Mouse (Mus musculus): ENCODE data around the gene N4bp2. TPM values are rescaled to one million over a fixed set of nuclear protein-coding genes. Genes with fewer than 3 reads are reported as not detected.

Gene N4bp2
- polyA plus RNA-seq, 1 experiment from 2014 or later, result 40.1 TPM

DNA sequence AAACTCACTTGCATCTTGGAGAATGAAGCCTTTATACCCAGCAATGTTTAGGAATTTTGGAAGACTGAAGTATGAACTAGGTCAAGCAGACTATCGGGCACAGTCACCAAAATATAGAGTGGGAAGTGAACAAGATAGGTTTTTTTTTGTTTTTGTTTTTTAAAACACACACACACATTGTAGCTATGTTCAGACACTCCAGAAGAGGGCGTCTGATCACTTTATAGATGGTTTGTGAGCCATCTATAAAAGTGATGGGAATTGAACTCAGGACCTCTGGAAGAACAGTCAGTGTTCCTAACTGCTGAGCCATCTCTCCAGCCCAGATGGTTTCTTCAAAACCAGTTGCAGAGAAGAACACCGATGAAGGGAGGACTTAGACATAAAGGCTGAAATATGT, 69.8 kb downstream of the N4bp2 start:
- no peak for DNase-seq (ENCODE audit: low spot score, missing footprints)
- Histone ChIP-seq H3K9me3 (ENCODE audit: control insufficient read depth, low read length) (no peaks in the 10 kb centered on the region), H3K27me3 (ENCODE audit: control insufficient read depth, insufficient read depth, low read length) (no peaks in the 10 kb centered on the region), H3K36me3 (ENCODE audit: control insufficient read depth, insufficient read depth, low read length) (no peaks in the 10 kb centered on the region), H3K4me1 (ENCODE audit: control insufficient read depth, insufficient read depth, low read length) (no peaks in the 10 kb centered on the region), H3K4me3 (ENCODE audit: low read depth, low read length) (no peak overlapping the region), H3K4me2 (no peak overlapping the region), H3K27ac (ENCODE audit: low read depth, low read length) (no peak overlapping the region), H3K9ac (ENCODE audit: low read length) (no peak overlapping the region)
- 76% methylated on average over 3 of the region's 3 CpGs for WGBS
- no peak for ATAC-seq (ENCODE audit: low FRiP score)

DNA sequence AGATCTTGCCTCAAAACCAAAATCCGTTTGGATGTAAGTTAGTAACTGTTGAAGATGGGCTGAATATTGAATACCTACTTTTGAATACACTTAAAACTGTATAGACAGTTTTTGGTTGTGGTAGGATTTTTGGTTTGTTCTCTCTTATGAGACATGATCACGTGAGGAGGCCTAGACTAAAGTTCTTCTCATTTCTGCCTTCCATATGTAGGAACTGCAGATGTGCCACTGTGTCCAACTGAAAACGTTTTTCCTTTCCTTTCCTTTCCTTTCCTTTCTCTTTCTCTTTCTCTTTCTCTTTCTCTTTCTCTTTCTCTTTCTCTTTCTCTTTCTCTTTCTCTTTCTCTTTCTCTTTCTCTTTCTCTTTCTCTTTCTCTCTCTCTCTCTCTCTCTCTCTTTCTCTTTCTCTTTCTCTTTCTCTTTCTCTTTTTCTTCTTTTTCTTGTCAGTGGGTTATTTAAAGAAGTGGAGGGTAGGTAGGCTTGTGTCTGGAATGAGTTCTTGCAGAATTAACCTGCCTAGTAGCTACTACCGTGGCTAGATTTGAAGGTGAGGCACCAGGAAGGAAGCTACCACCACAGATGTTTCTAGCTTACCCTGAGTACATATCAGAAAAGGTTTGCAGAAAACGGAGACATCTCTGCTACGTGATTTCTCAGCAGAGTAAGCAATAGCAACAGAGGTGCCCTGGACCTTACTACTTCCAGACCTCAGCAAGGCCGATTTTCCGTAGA, 70.6 kb downstream of the N4bp2 start:
- ATAC-seq (ENCODE audit: low FRiP score) (no peak), DNase-seq (ENCODE audit: low spot score, missing footprints) (no peak)
- H3K9ac ChIP-seq (ENCODE audit: low read length), result no peak overlapping the region
- H3K4me2 ChIP-seq, result no peak overlapping the region
- no peaks in the 10 kb centered on the region for H3K36me3 ChIP-seq (ENCODE audit: control insufficient read depth, insufficient read depth, low read length)
- H3K4me1 ChIP-seq (ENCODE audit: control insufficient read depth, insufficient read depth, low read length), result no peaks in the 10 kb centered on the region
- H3K9me3 ChIP-seq (ENCODE audit: control insufficient read depth, low read length), result no peaks in the 10 kb centered on the region
- no peak overlapping the region for H3K4me3 ChIP-seq (ENCODE audit: low read depth, low read length)
- H3K27me3 ChIP-seq (ENCODE audit: control insufficient read depth, insufficient read depth, low read length), result no peaks in the 10 kb centered on the region
- H3K27ac ChIP-seq (ENCODE audit: low read depth, low read length), result no peak overlapping the region
- 88% methylated on average over 8 of the region's 8 CpGs for WGBS

DNA sequence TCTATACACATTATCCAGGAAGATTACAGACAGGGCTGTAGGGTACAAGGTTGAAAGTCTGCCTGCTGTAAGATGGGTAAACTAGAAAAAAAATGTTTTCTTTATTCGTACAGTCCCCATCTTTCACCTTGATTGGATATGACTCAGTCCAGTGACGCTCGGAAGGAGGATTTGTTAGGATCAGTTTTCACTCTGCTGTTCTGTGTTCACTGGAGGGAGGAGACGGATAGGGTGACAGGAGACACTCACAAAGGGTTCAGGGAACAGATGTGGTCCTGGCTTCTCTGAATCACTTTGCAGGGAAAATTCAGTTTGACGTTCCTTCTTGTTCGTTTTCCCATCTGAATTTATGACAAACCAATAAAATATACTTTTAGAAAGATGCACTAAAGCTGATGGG, 74.7 kb downstream of the N4bp2 start:
- Histone ChIP-seq H3K36me3 (ENCODE audit: control insufficient read depth, insufficient read depth, low read length) (no peaks in the 10 kb centered on the region), H3K27me3 (ENCODE audit: control insufficient read depth, insufficient read depth, low read length) (no peaks in the 10 kb centered on the region), H3K4me2 (no peak overlapping the region), H3K4me1 (ENCODE audit: control insufficient read depth, insufficient read depth, low read length) (no peaks in the 10 kb centered on the region), H3K4me3 (ENCODE audit: low read depth, low read length) (no peak overlapping the region), H3K9me3 (ENCODE audit: control insufficient read depth, low read length) (no peaks in the 10 kb centered on the region), H3K27ac (ENCODE audit: low read depth, low read length) (no peak overlapping the region), H3K9ac (ENCODE audit: low read length) (no peak overlapping the region)
- 77% methylated on average over 6 of the region's 6 CpGs for whole genome bisulfite sequencing
- ATAC-seq (ENCODE audit: low FRiP score), result no peak
- no peak for DNase-seq (ENCODE audit: low spot score, missing footprints)

DNA sequence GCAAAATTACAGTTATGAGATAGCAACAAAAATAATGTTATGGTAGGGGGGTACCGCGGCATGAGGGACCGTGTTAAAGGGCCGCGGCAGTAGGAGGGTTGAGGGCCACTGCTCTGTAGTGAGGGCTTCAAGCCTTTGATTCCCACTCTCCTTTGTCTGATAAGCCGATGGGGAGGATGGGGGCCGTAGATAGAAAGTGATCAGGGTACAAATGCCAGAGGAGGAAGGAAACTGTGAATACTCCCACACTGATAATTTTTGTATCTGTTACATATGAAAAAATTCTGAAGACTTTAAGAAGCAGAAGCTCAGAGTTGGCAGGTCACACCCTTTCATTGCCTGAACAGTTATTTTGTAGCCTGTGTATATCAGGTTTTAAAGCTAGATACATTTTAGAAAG, 79.6 kb downstream of the N4bp2 start:
- Histone ChIP-seq H3K9me3 (ENCODE audit: control insufficient read depth, low read length) (no peaks in the 10 kb centered on the region), H3K4me1 (ENCODE audit: control insufficient read depth, insufficient read depth, low read length) (no peaks in the 10 kb centered on the region), H3K27me3 (ENCODE audit: control insufficient read depth, insufficient read depth, low read length) (no peaks in the 10 kb centered on the region), H3K4me2 (no peak overlapping the region), H3K4me3 (ENCODE audit: low read depth, low read length) (no peak overlapping the region), H3K9ac (ENCODE audit: low read length) (no peak overlapping the region), H3K36me3 (ENCODE audit: control insufficient read depth, insufficient read depth, low read length) (no peaks in the 10 kb centered on the region), H3K27ac (ENCODE audit: low read depth, low read length) (no peak overlapping the region)
- ATAC-seq (ENCODE audit: low FRiP score), result no peak
- no peak for DNase-seq (ENCODE audit: low spot score, missing footprints)
- WGBS, result 92% methylated on average over 7 of the region's 7 CpGs

DNA sequence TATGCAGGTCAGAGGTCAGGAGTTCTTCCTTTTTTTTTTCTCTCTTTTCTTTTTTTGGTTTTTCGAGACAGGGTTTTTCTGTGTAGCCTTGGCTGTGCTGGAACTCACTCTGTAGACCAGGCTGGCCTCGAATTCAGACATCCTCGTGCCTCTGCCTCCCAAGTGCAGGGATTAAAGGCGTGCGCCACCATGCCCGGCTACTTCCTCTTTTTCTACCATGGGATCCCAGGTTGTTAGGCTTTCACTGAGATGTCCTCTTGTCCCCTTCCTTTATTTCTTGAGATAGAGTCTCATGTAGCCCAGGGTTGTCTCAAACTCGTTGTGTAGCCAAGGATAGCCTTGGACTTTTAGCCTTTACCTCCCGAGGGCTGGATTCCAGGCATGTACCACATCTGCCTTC, 83.2 kb downstream of the N4bp2 start:
- Histone ChIP-seq H3K36me3 (ENCODE audit: control insufficient read depth, insufficient read depth, low read length) (no peaks in the 10 kb centered on the region), H3K9ac (ENCODE audit: low read length) (no peak overlapping the region), H3K27ac (ENCODE audit: low read depth, low read length) (no peak overlapping the region), H3K27me3 (ENCODE audit: control insufficient read depth, insufficient read depth, low read length) (no peaks in the 10 kb centered on the region), H3K4me3 (ENCODE audit: low read depth, low read length) (no peak overlapping the region), H3K9me3 (ENCODE audit: control insufficient read depth, low read length) (no peaks in the 10 kb centered on the region), H3K4me2 (no peak overlapping the region), H3K4me1 (ENCODE audit: control insufficient read depth, insufficient read depth, low read length) (no peaks in the 10 kb centered on the region)
- ATAC-seq (ENCODE audit: low FRiP score), result no peak
- DNase-seq (ENCODE audit: low spot score, missing footprints), result no peak
- 86% methylated on average over 8 of the region's 8 CpGs for WGBS

DNA sequence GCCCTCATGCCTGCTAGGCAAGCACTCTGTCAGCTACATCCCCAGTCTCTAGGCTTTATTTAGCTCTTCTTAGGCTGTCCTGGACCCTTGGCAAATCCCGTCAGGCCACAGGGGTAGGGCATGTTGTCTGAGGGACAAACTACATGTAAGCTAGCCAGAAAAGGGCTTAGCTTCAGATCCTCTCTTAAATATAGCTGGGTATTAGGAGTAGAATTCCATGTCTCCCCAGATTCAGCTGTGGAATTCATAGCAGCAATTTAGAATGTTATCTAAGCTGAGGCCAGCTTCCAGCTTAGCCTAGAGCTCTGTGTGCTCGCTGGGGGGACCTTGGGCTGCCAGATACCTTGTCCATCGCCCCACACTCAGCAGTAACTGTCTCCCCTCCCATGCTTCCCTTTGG, 83.6 kb downstream of the N4bp2 start:
- Histone ChIP-seq H3K9me3 (ENCODE audit: control insufficient read depth, low read length) (no peaks in the 10 kb centered on the region), H3K4me1 (ENCODE audit: control insufficient read depth, insufficient read depth, low read length) (no peaks in the 10 kb centered on the region), H3K9ac (ENCODE audit: low read length) (no peak overlapping the region), H3K27ac (ENCODE audit: low read depth, low read length) (no peak overlapping the region), H3K27me3 (ENCODE audit: control insufficient read depth, insufficient read depth, low read length) (no peaks in the 10 kb centered on the region), H3K36me3 (ENCODE audit: control insufficient read depth, insufficient read depth, low read length) (no peaks in the 10 kb centered on the region), H3K4me3 (ENCODE audit: low read depth, low read length) (no peak overlapping the region), H3K4me2 (no peak overlapping the region)
- WGBS, result 84% methylated on average over 3 of the region's 3 CpGs
- DNase-seq (ENCODE audit: low spot score, missing footprints) (no peak), ATAC-seq (ENCODE audit: low FRiP score) (no peak)

DNA sequence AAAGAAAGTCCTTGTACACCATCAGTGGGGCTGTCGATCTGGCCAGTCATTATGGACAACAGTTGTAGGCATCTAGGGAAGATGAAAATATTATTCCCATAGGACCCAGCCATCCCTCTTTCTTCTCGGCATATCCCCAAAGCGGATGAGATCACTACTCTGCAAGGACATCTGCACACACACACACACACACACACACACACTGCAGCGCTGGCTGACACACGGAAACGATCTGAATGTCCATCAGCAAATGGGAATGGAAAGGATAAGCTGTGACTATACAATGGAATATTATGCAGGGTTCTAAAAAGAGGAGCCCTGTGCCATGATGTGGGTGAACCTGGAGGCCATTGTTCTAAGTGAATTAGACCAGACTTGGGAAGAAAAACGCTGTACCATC, 84.3 kb downstream of the N4bp2 start:
- Histone ChIP-seq H3K4me2 (no peak overlapping the region), H3K4me3 (ENCODE audit: low read depth, low read length) (no peak overlapping the region), H3K36me3 (ENCODE audit: control insufficient read depth, insufficient read depth, low read length) (no peaks in the 10 kb centered on the region), H3K27me3 (ENCODE audit: control insufficient read depth, insufficient read depth, low read length) (no peaks in the 10 kb centered on the region), H3K4me1 (ENCODE audit: control insufficient read depth, insufficient read depth, low read length) (no peaks in the 10 kb centered on the region), H3K9me3 (ENCODE audit: control insufficient read depth, low read length) (no peaks in the 10 kb centered on the region), H3K9ac (ENCODE audit: low read length) (no peak overlapping the region), H3K27ac (ENCODE audit: low read depth, low read length) (no peak overlapping the region)
- 90% methylated on average over 7 of the region's 7 CpGs for WGBS
- DNase-seq (ENCODE audit: low spot score, missing footprints), result no peak
- no peak for ATAC-seq (ENCODE audit: low FRiP score)

DNA sequence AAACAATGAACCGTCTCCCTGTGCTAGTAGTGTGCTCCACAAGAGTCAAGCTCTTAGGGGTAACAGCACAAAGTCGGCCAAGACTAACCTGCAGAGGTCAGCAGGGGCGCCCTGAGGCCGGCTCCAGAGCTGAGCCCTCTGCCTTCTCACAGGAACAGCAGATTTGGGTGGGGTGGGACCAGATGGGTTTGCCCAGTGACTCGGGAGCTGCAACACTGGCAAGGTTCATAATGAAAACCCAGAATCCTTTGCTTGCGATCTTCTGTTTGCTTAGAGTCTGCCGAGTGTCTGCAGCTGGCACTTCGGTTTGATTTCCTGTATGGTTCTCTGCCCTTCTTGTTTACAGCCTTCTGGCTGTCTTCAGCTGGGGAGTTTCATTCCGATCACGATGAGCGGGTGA, 87.4 kb downstream of the N4bp2 start:
- Histone ChIP-seq H3K9me3 (ENCODE audit: control insufficient read depth, low read length) (no peaks in the 10 kb centered on the region), H3K4me2 (no peak overlapping the region), H3K9ac (ENCODE audit: low read length) (no peak overlapping the region), H3K27ac (ENCODE audit: low read depth, low read length) (no peak overlapping the region), H3K36me3 (ENCODE audit: control insufficient read depth, insufficient read depth, low read length) (no peaks in the 10 kb centered on the region), H3K4me3 (ENCODE audit: low read depth, low read length) (no peak overlapping the region), H3K4me1 (ENCODE audit: control insufficient read depth, insufficient read depth, low read length) (no peaks in the 10 kb centered on the region), H3K27me3 (ENCODE audit: control insufficient read depth, insufficient read depth, low read length) (no peaks in the 10 kb centered on the region)
- DNase-seq (ENCODE audit: low spot score, missing footprints) (no peak), ATAC-seq (ENCODE audit: low FRiP score) (no peak)
- WGBS, result 68% methylated on average over 11 of the region's 11 CpGs

DNA sequence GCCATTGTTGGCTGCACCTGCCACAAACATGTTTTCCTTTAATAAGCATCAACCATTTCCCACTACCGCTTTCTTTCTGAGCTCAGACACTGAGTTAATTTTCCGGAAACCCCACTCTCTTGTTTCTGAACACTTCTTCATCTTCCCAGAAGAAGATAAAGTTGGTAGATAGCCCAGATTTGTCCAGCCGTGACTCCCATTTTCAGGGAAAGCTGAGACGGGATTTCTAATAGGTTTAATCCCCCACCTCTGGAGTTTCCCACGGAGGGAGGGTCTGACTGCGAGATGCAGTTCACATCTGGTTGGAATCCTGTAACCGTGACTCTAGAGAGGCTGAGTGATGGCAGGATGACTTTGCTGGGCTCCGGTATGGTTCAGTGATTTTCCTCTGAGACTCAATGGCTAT, 91.5 kb downstream of the N4bp2 start:
- H3K27me3 ChIP-seq (ENCODE audit: control insufficient read depth, insufficient read depth, low read length), result no peaks in the 10 kb centered on the region
- no peak overlapping the region for H3K4me2 ChIP-seq
- H3K4me1 ChIP-seq (ENCODE audit: control insufficient read depth, insufficient read depth, low read length), result no peaks in the 10 kb centered on the region
- 35% methylated on average over 8 of the region's 8 CpGs for WGBS
- no peaks in the 10 kb centered on the region for H3K36me3 ChIP-seq (ENCODE audit: control insufficient read depth, insufficient read depth, low read length)
- no peak overlapping the region for H3K9ac ChIP-seq (ENCODE audit: low read length)
- no peaks in the 10 kb centered on the region for H3K9me3 ChIP-seq (ENCODE audit: control insufficient read depth, low read length)
- DNase-seq (ENCODE audit: low spot score, missing footprints) (no peak), ATAC-seq (ENCODE audit: low FRiP score) (no peak)
- H3K27ac ChIP-seq (ENCODE audit: low read depth, low read length), result no peak overlapping the region
- no peak overlapping the region for H3K4me3 ChIP-seq (ENCODE audit: low read depth, low read length)
